Mouse (Mus musculus) neural tube, embryonic 13.5 days (tissue): ENCODE measurements around the gene Slamf9. TPM values are rescaled to one million over a fixed set of nuclear protein-coding genes. Genes with fewer than 3 reads are reported as not detected.

ENCODE experiments used
- ATAC-seq: fragments of 200-750 bp; cut with Nextera tagmentation; 2 replicates; pipeline ENCODE4 v1.8.0; 2017; ENCODE audit warnings: low read depth, mild to moderate bottlenecking, moderate TSS enrichment, moderate library complexity
- H3K27ac ChIP-seq: fragments of 300-500 bp; sonication (generic); replicated peaks from 2 replicates; pipeline ENCODE4 v1.5.1; 2015; ENCODE audit warnings: moderate library complexity, mild to moderate bottlenecking, inconsistent platforms
- H3K27me3 ChIP-seq: fragments of 300-500 bp; sonication (generic); 2 replicates; pipeline ENCODE4 v1.6.1; 2015; ENCODE audit warnings: mild to moderate bottlenecking, inconsistent platforms
- H3K36me3 ChIP-seq: fragments of 300-500 bp; sonication (generic); 2 replicates; pipeline ENCODE4 v1.6.1; 2015; ENCODE audit warnings: mild to moderate bottlenecking, inconsistent platforms
- H3K4me1 ChIP-seq: fragments of 300-500 bp; sonication (generic); replicated peaks from 2 replicates; pipeline ENCODE4 v1.6.1; 2015; ENCODE audit warnings: inconsistent platforms
- H3K4me2 ChIP-seq: fragments of 300-500 bp; sonication (generic); 2 replicates; pipeline ENCODE4 v1.6.1; 2015; ENCODE audit warnings: inconsistent platforms, mild to moderate bottlenecking, moderate library complexity
- H3K4me3 ChIP-seq: fragments of 300-500 bp; sonication (generic); 2 replicates; pipeline ENCODE4 v1.5.1; 2015; ENCODE audit warnings: mild to moderate bottlenecking, inconsistent platforms
- H3K9ac ChIP-seq: fragments of 300-500 bp; sonication (generic); 2 replicates; pipeline ENCODE4 v1.6.1; 2015; ENCODE audit warnings: moderate library complexity, mild to moderate bottlenecking, inconsistent platforms
- H3K9me3 ChIP-seq: fragments of 300-500 bp; sonication (generic); 2 replicates; pipeline ENCODE4 v1.6.1; 2016; ENCODE audit warnings: inconsistent platforms
- WGBS: fragments of 180-500 bp; shearing (Covaris S2); methylation state at CpG from one replicate; pipeline ENCODE4 v1.1.7; 2015; 5-methylcytosine and 5-hydroxymethylcytosine counted together
- polyA plus RNA-seq: library from polyadenylated mRNA; unstranded; fragments of >200 nt; fragmentation: Nextera tagmentation; extraction: Ambion mirVana; gene quantifications from 2 replicates; pipeline ENCODE4 v1.2.1, GENCODE M21; 2015

Gene Slamf9
- polyA plus RNA-seq, 1 experiment from 2014 or later, result not detected

- Histone ChIP-seq H3K27ac (no peak overlapping the region), H3K9me3 (no peaks in the 10 kb centered on the region), H3K9ac (no peak overlapping the region), H3K27me3 (no peaks in the 10 kb centered on the region), H3K4me1 (no peaks in the 10 kb centered on the region), H3K4me2 (no peak overlapping the region), H3K36me3 (no peaks in the 10 kb centered on the region), H3K4me3 (no peak overlapping the region)
- WGBS, result 90% methylated on average over 9 of the region's 9 CpGs
- no peak for ATAC-seq
Observed at GRCm38 (mm10) chr1:172441935-172442445, 33.2 kb upstream of the Slamf9 start.

GRCm38 (mm10) chr1:172450226-172450625 lies 24.9 kb upstream of the Slamf9 start:
- WGBS, result 50% methylated on average over 2 of the region's 2 CpGs
- Histone ChIP-seq H3K9ac (no peak overlapping the region), H3K27me3 (no peaks in the 10 kb centered on the region), H3K4me2 (no peak overlapping the region), H3K4me1 (peaks cover 10% of the 10 kb centered on the region; the same call in 1 of the 2 replicates), H3K9me3 (no peaks in the 10 kb centered on the region), H3K27ac (no peak overlapping the region), H3K36me3 (no peaks in the 10 kb centered on the region), H3K4me3 (no peak overlapping the region)
- no peak for ATAC-seq

GRCm38 (mm10) chr1:172450848-172451470 lies 24.2 kb upstream of the Slamf9 start:
- Histone ChIP-seq H3K36me3 (no peaks in the 10 kb centered on the region), H3K27me3 (no peaks in the 10 kb centered on the region), H3K4me1 (peaks cover 10% of the 10 kb centered on the region; the same call in 1 of the 2 replicates), H3K27ac (no peak overlapping the region), H3K9me3 (no peaks in the 10 kb centered on the region), H3K4me2 (0 out of 2 replicates have a peak overlapping the region, but pooled peaks have one; percentile 9), H3K9ac (no peak overlapping the region), H3K4me3 (no peak overlapping the region)
- ATAC-seq, result 0 out of 2 replicates have a peak, but pooled peaks have one; percentile 23
- WGBS, result 41% methylated on average over 17 of the region's 17 CpGs

GRCm38 (mm10) chr1:172452911-172453310 lies 22.2 kb upstream of the Slamf9 start:
- H3K9me3 ChIP-seq, result no peaks in the 10 kb centered on the region
- no peak overlapping the region for H3K9ac ChIP-seq
- H3K4me1 ChIP-seq, result peaks cover 10% of the 10 kb centered on the region; the same call in 1 of the 2 replicates
- 84% methylated on average over 2 of the region's 2 CpGs for WGBS
- H3K4me3 ChIP-seq, result no peak overlapping the region
- ATAC-seq, result no peak
- no peak overlapping the region for H3K4me2 ChIP-seq
- H3K27ac ChIP-seq, result no peak overlapping the region
- H3K36me3 ChIP-seq, result no peaks in the 10 kb centered on the region
- H3K27me3 ChIP-seq, result no peaks in the 10 kb centered on the region

GRCm38 (mm10) chr1:172453810-172454209 lies 21.3 kb upstream of the Slamf9 start:
- H3K9me3 ChIP-seq, result no peaks in the 10 kb centered on the region
- WGBS, result 87% methylated on average over 2 of the region's 2 CpGs
- H3K4me3 ChIP-seq, result no peak overlapping the region
- no peaks in the 10 kb centered on the region for H3K27me3 ChIP-seq
- H3K9ac ChIP-seq, result no peak overlapping the region
- peaks cover 10% of the 10 kb centered on the region; the same call in 1 of the 2 replicates for H3K4me1 ChIP-seq
- no peak for ATAC-seq
- no peak overlapping the region for H3K27ac ChIP-seq
- no peak overlapping the region for H3K4me2 ChIP-seq
- no peaks in the 10 kb centered on the region for H3K36me3 ChIP-seq

- Histone ChIP-seq H3K4me2 (no peak overlapping the region), H3K27ac (no peak overlapping the region), H3K9ac (no peak overlapping the region), H3K4me1 (peaks cover 10% of the 10 kb centered on the region; the same call in 1 of the 2 replicates), H3K27me3 (no peaks in the 10 kb centered on the region), H3K9me3 (no peaks in the 10 kb centered on the region), H3K36me3 (no peaks in the 10 kb centered on the region), H3K4me3 (no peak overlapping the region)
- ATAC-seq, result no peak
- 12% methylated on average over 4 of the region's 4 CpGs for WGBS
Observed at GRCm38 (mm10) chr1:172455416-172455815, 19.7 kb upstream of the Slamf9 start.

GRCm38 (mm10) chr1:172456001-172456677 lies 19.0 kb upstream of the Slamf9 start:
- ATAC-seq, result no peak
- Histone ChIP-seq H3K27me3 (no peaks in the 10 kb centered on the region), H3K9ac (no peak overlapping the region), H3K27ac (no peak overlapping the region), H3K4me3 (no peak overlapping the region), H3K9me3 (no peaks in the 10 kb centered on the region), H3K4me1 (0 out of 2 replicates have a peak, but pooled peaks cover 5% of the 10 kb centered on the region), H3K36me3 (no peaks in the 10 kb centered on the region), H3K4me2 (no peak overlapping the region)
- WGBS, result 77% methylated on average over 7 of the region's 7 CpGs

- Histone ChIP-seq H3K4me1 (no peaks in the 10 kb centered on the region), H3K4me2 (no peak overlapping the region), H3K27me3 (no peaks in the 10 kb centered on the region), H3K36me3 (no peaks in the 10 kb centered on the region), H3K27ac (no peak overlapping the region), H3K9me3 (no peaks in the 10 kb centered on the region), H3K9ac (no peak overlapping the region), H3K4me3 (no peak overlapping the region)
- no peak for ATAC-seq
- WGBS, result 94% methylated on average over 3 of the region's 3 CpGs
Observed at GRCm38 (mm10) chr1:172457196-172457595, 18.0 kb upstream of the Slamf9 start.

- no peak overlapping the region for H3K9ac ChIP-seq
- 94% methylated on average over 3 of the region's 3 CpGs for WGBS
- no peaks in the 10 kb centered on the region for H3K9me3 ChIP-seq
- H3K27ac ChIP-seq, result no peak overlapping the region
- no peak for ATAC-seq
- no peaks in the 10 kb centered on the region for H3K36me3 ChIP-seq
- H3K27me3 ChIP-seq, result no peaks in the 10 kb centered on the region
- no peak overlapping the region for H3K4me3 ChIP-seq
- no peak overlapping the region for H3K4me2 ChIP-seq
- no peaks in the 10 kb centered on the region for H3K4me1 ChIP-seq
Observed at GRCm38 (mm10) chr1:172458041-172458440, 17.1 kb upstream of the Slamf9 start.

- no peaks in the 10 kb centered on the region for H3K4me1 ChIP-seq
- H3K9me3 ChIP-seq, result no peaks in the 10 kb centered on the region
- H3K9ac ChIP-seq, result no peak overlapping the region
- H3K4me2 ChIP-seq, result no peak overlapping the region
- H3K4me3 ChIP-seq, result no peak overlapping the region
- 82% methylated on average over 2 of the region's 2 CpGs for WGBS
- no peak for ATAC-seq
- H3K27ac ChIP-seq, result no peak overlapping the region
- H3K36me3 ChIP-seq, result no peaks in the 10 kb centered on the region
- H3K27me3 ChIP-seq, result no peaks in the 10 kb centered on the region
Observed at GRCm38 (mm10) chr1:172461602-172462001, 13.6 kb upstream of the Slamf9 start.

GRCm38 (mm10) chr1:172462534-172462933 lies 12.6 kb upstream of the Slamf9 start:
- no peak overlapping the region for H3K9ac ChIP-seq
- H3K27ac ChIP-seq, result no peak overlapping the region
- no peak for ATAC-seq
- H3K36me3 ChIP-seq, result no peaks in the 10 kb centered on the region
- no peaks in the 10 kb centered on the region for H3K27me3 ChIP-seq
- H3K4me2 ChIP-seq, result no peak overlapping the region
- H3K4me3 ChIP-seq, result no peak overlapping the region
- no peaks in the 10 kb centered on the region for H3K4me1 ChIP-seq
- 76% methylated on average over 3 of the region's 3 CpGs for WGBS
- no peaks in the 10 kb centered on the region for H3K9me3 ChIP-seq

- Histone ChIP-seq H3K27ac (no peak overlapping the region), H3K36me3 (no peaks in the 10 kb centered on the region), H3K4me1 (no peaks in the 10 kb centered on the region), H3K9me3 (no peaks in the 10 kb centered on the region), H3K4me3 (no peak overlapping the region), H3K4me2 (no peak overlapping the region), H3K27me3 (no peaks in the 10 kb centered on the region), H3K9ac (no peak overlapping the region)
- 85% methylated on average over 16 of the region's 16 CpGs for WGBS
- ATAC-seq, result no peak
Observed at GRCm38 (mm10) chr1:172463387-172464333, 11.5 kb upstream of the Slamf9 start.
